Mouse (Mus musculus) MEL (cell line): ENCODE results near the gene Zfand6.

Experiments
- CHD2 ChIP-seq: IDR thresholded peaks from 2 replicates; pipeline ENCODE4 v1.6.1; 2011; ENCODE audit warnings: low read length, improper control_type of control experiment
- CTCF ChIP-seq, 3 experiments: IDR thresholded peaks in 2 of 3; conservative IDR thresholded peaks in 1 of 3; 2 replicates each; pipeline ENCODE4 v1.5.1; 2011 to 2012; ENCODE audit warnings: low read length in 3 of 3, low read depth in 2 of 3, mild to moderate bottlenecking in 2 of 3, improper control_type of control experiment in 1 of 3, inconsistent platforms in 1 of 3, mixed read lengths in 1 of 3, moderate library complexity in 1 of 3; ENCODE audit not compliant: control insufficient read depth in 1 of 3, insufficient read depth in 1 of 3, poor library complexity in 1 of 3, severe bottlenecking in 1 of 3
- EP300 ChIP-seq, 2 experiments: IDR thresholded peaks; 2 replicates each; pipeline ENCODE4 v1.6.1; 2011; ENCODE audit warnings: improper control_type of control experiment in 2 of 2, low read length in 2 of 2, low read depth in 1 of 2, mild to moderate bottlenecking in 1 of 2
- POLR2AphosphoS2 ChIP-seq: IDR thresholded peaks from 2 replicates; pipeline ENCODE4 v1.6.1; 2011; ENCODE audit warnings: low read length, improper control_type of control experiment
- RAD21 ChIP-seq: IDR thresholded peaks from 2 replicates; pipeline ENCODE4 v1.6.1; 2011; ENCODE audit warnings: mild to moderate bottlenecking, low read depth, low read length, improper control_type of control experiment
- USF1 ChIP-seq: IDR thresholded peaks from 2 replicates; pipeline ENCODE4 v1.6.1; 2014; ENCODE audit warnings: low read depth, mild to moderate bottlenecking, inconsistent platforms, low read length, improper control_type of control experiment, moderate library complexity
- ZC3H11A ChIP-seq: IDR thresholded peaks from 2 replicates; pipeline ENCODE4 v1.6.1; 2012; ENCODE audit warnings: low read depth, mild to moderate bottlenecking, inconsistent platforms, low read length, improper control_type of control experiment
- ZKSCAN1 ChIP-seq: IDR thresholded peaks from 2 replicates; pipeline ENCODE4 v1.6.1; 2012; ENCODE audit warnings: low read depth, mild to moderate bottlenecking, inconsistent platforms, low read length, improper control_type of control experiment, moderate library complexity

GRCm38 (mm10) chr7:84689251-84690100, at the start of gene Zfand6:
- TF ChIP-seq ZKSCAN1: no peak
- TF ChIP-seq EP300 (IDR thresholded peaks at IDR 0.05; ENCODE audit: low read depth in 1 of 2, low read length in 2 of 2): no peak
- no peak for TF ChIP-seq CTCF (IDR thresholded peaks at IDR 0.05 in 2 of 3, conservative IDR thresholded peaks at IDR 0.05 in 1 of 3; ENCODE audit: control insufficient read depth in 1 of 3, insufficient read depth in 1 of 3, low read depth in 2 of 3, low read length in 3 of 3, poor library complexity in 1 of 3, severe bottlenecking in 1 of 3)
- no peak for TF ChIP-seq USF1
- no peak for TF ChIP-seq RAD21
- TF ChIP-seq ZC3H11A: no peak
- no peak for TF ChIP-seq CHD2
- no peak for TF ChIP-seq POLR2AphosphoS2
